Mouse (Mus musculus) adrenal gland, postnatal 14 days (tissue): ENCODE results near the gene Hmgb3. TPM values are rescaled to one million over a fixed set of nuclear protein-coding genes. Genes with fewer than 3 reads are reported as not detected.

Source experiments
- DNase-seq: peaks from one replicate; pipeline ENCODE4 v3.0.0; 2021; ENCODE audit warnings: mixed read lengths
- microRNA-seq, 2 experiments: library from miRNA; unstranded; fragments of <30 nt; microRNA quantifications; one replicate each; pipeline ENCODE4 v1.2.0; 2021
- total RNA-seq: library from RNA; stranded (reverse); gene quantifications from 2 replicates; pipeline ENCODE4 v1.2.3, GENCODE M21; 2021

The Hmgb3 gene
- total RNA-seq, 1 experiment from 2014 or later: 154 TPM

DNA sequence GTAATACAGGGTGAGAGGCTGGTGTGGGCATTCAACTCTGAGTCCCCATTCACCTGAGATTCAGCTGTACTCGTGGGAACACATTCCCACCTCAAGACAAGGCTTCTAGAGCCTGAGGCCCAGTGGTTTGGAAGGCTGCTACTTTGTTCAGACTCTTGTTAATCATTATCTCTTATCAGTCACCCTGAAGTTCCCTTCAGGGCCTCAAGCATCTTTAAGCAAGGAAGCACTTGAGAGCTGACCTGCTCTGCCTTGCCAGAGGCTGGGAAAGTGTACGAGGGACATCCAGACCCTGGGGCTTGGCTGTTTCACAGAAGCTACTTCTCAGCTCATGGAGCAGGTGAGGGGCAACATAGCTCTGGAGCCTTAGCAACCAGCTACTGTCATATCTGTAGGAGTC lies 19.8 kb downstream of the Hmgb3 start:
- DNase-seq: no peak

DNA sequence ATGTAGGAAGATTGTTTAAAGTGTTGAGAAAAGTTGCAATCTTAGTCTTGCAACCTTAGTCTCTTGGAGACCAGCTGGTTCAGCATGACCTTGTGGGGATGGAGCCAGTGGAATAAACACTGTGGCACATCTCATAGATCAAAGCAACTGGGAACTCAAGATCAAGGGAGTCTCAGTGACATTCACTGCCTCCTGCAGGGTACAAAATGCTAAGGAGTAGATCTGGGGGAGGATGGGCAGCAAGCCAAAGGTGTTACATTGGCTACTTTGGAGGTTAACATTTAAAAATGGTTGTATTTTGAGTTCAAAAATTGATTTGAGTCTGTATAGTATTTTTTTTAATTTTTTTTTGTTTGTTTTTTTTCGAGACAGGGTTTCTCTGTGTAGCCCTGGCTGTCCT lies 33.5 kb downstream of the Hmgb3 start:
- no peak for DNase-seq

- peak; percentile 72 for DNase-seq
These were observed 45.4 kb downstream of the Hmgb3 start for GRCm38 (mm10) chrX:71601052-71601611.

Small RNAs within 50 kb of the gene (microRNA-seq; reads per million reads assigned to microRNA genes)
- 0 reads per million in 2 experiments for gene Gm23945

Other genes starting within 250 kb of the Hmgb3 start
- gene Mtmr1, start 191.2 kb upstream of the Hmgb3 start, total RNA-seq: 26.6 and 30.7 TPM in 2 replicates
- 55.5 and 58.6 TPM in 2 replicates for gene Cd99l2, start 63.1 kb upstream of the Hmgb3 start, total RNA-seq
- gene Gpr50, start 107.7 kb downstream of the Hmgb3 start, total RNA-seq: not detected in 2 replicates